Mouse (Mus musculus): ENCODE measurements at regions not wholly inside any gene's neighbourhood (a gene's known extent, or its start where the extent isn't known, plus 50 kb on each side); places are given as distances from the start of the nearest gene placed in this dataset.

DNA sequence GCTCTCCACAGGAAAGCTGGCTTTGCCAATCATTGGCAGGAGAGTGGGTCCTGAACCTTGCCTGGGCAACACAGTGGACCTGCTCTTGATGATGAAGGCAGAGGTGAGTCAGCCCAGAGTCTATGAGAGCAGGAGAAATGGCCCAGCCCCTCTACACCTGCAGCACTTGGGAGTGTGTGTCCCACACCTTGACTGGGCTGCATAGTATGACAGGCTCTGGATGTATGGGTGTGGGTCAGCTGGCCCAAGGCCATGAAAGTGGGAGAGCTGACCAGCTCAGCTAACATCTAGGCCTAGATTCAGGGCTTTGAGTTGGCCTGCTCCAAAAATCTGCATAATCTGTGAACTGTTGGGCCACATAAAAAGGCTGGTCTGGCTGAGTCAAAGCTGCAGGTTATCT is 292.7 kb upstream of the Crbn start:
- TF ChIP-seq POLR2A (IDR thresholded peaks at IDR 0.05; ENCODE audit: low read depth, low read length) (no peak), CTCF (conservative IDR thresholded peaks at IDR 0.05; ENCODE audit: insufficient read depth, insufficient read length, low read depth, low read length) (no peak)

All from kidney, adult 2 months (tissue).